Mouse (Mus musculus): Measurements from ENCODE around the gene Fam168a. TPM values are rescaled to one million over a fixed set of nuclear protein-coding genes. Genes with fewer than 3 reads are reported as not detected.
A peak's percentile ranks its signal among the peaks of the same experiment; 100 is the strongest.
"Not testable (repeated sequence)": the region's sequence is repeated elsewhere in the genome, so short reads cannot be mapped to it uniquely, and the experiment has no call there.

The Fam168a gene
- polyA plus RNA-seq, 1 experiment = 11.3 TPM

DNA sequence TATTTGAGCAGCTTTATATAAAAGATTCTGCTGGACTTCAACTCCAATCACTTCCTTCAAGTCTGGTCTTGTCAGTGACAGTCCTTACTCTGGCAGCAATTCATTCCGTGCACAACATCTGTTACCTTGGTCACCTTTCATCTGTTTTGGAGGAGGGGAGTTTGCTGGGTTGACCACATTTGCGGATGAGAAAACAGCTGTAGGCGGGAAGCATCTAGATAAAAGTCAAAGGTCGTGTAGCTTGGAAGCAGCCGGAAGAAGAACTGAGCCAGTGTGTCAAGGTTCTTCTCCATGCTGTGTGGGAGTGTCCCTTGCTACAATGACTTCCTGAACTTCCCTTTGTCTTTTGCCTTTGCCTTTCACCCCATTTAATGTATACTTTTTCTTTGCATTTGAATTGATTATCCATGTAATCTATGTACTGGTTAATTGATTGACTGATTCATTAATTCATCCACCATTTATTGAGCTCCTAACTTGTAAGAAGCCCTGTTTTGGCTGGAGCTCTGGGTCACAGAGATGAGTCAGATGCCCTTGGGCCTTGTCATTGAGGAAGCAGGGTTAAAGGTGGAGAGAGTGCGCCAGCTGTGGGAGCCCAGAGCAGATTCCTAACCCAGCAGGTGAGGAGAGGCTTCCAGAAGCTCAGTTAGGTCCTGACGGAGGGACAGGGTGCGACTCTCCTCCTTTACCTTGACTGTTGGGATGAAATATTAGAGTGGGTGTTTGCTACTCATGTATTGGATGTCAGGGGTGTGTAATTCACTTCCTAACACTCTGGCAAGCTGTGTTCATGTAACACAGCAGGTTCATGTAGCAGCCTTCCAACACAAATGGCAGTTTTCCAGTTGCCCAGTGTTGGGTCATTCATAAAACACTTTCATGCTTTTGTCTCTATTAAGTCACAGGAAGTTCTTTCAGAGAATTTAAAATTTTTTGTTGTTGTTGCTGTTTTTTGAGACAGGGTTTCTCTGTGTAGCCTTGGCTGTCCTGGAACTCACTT, 6.4 kb upstream of the Fam168a start:
- peak; percentile 48 for DNase-seq (ENCODE audit: low read depth, low spot score)
- 42% methylated on average over 8 of the region's 8 CpGs for WGBS

DNA sequence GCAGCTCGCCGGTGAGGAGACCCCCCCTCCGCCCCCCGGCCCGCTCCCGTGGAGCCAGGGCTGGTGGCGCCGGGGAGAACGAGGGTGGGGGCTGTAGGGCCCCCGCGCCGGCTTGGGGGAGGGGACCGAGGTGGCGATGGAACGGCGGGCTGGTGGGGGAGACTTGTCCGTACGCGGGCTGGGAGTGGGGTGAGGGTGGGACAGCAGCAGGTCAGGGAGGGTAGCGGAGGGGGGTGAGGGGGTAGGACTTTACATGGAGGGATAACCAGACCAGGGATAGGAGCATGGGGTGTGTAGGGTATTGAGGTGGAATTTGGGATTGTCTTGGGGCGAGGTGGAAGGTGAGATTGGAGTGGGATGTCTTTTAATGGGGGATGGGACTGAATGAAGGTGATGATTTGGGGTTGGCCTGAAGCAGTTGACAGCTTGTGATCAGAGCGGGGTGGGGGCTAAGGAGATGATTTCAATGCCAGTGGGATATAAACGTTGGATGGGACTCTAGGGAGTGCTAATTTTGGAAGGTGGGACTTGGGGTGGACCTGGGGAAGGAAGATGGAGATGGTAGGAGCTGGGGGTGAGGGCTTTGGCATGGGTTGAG, 547 bp downstream of the Fam168a start:
- no peak for DNase-seq (ENCODE audit: low read depth, low spot score)
- WGBS = 3% methylated on average over 23 of the region's 23 CpGs

DNA sequence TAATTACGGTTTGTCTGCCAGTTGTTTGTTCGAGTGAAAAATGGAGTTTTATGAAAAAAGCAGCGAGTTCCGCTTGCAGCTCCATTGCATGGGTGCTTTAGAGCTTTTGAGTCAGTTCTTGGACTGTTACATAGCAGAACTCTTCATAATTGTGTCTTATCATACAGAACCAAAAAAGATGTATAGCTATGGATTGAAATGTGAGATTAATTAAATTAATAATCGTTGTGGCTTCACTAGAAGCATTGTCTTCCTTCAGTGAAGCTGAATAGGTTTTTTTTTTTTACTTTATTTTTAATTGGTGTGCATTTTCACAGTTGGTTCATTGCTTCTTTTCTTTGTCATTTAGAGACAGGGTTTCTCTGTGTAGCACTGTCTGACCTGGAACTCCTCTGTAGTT, 12.3 kb downstream of the Fam168a start:
- DNase-seq (ENCODE audit: low read depth, low spot score) = no peak
- 96% methylated on average over 5 of the region's 5 CpGs for WGBS

DNA sequence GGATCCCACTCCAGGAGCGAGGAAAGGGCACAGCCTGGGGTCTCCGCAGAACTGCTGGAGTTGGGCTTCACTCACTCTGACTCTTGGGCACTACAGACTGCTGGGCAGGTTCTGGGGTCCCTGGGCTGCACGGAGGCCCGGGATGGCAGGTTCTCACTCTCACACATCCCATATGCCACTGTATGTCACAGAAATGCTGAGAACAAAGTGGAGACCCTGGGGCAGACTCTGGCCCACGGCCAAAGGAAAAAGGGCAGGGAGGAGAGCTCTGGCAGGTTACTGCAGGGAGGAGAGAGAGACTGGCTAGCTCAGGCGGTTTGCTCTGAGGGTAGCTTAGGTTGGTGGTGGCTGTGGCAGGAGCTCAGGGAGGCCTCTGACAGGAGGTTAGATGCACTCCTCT, 15.8 kb downstream of the Fam168a start:
- DNase-seq (ENCODE audit: low read depth, low spot score) = no peak
- WGBS = 88% methylated on average over 5 of the region's 6 CpGs

DNA sequence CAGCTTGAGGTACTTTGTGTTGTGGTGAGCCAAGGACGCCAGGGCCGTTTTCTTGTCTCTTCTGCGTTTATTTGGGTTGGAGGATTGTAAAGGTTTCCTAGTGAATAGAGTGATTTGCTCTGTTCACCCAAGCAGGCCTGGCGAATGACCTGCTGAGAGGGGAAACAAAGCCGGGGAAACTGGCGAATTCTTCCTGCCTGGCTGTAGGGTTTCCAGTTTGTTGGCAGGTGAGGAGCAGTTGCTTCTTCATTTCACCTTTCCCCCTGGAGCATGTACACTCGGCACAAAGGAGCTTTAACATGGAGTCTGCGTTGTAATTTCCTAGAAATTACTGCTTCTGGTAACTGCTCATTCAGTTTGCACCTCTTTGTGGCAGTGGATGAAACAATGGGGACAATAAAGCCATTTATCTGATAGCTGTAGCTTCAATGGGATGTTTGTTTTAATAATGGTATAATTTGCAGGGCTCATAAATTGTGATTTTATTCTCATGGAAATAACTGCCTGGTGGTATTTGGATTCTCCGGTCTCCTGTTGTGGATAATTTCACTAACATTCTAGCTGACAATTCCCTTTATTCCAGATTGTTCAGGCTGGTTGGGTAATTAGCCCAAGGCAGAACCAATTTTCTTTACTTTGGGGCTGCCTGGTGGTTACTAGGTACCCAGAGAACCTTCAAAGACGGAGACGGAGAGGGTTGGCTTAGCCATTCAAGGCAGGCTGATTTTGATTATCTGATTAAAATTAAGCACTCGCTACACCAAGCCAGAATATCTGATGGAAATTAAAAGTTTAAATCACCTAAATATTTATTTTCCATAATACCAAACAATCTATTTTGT, 17.2 kb downstream of the Fam168a start:
- WGBS = 82% methylated on average over 12 of the region's 12 CpGs
- no peak for DNase-seq (ENCODE audit: low read depth, low spot score)

DNA sequence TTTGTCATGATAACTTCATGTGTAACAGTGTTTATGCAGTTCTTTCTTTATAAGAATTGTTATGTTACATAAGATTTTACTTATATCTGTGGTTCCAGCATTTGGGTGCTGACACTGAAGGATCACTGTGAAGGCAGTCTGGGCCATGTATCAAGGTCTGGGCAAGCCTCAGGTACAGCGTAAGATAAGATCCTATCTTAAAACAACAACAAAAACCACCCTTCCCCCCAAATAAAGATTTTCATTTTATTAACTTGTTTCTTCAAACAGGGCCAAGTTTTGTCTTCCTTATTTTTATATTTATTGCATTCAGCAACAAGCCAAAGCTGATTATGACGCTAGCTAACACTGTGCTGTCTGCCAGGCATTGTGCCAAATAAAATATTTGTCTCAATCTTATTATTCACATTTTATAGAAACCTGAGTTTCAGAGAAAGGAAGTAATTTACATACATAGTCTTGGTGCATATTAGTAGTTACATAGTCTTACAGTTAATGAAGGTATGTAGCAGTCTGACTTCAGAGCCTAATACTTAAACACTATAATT, 21.2 kb downstream of the Fam168a start:
- DNase-seq (ENCODE audit: low read depth, low spot score) = no peak
- 32% methylated on average over 2 of the region's 2 CpGs for WGBS

DNA sequence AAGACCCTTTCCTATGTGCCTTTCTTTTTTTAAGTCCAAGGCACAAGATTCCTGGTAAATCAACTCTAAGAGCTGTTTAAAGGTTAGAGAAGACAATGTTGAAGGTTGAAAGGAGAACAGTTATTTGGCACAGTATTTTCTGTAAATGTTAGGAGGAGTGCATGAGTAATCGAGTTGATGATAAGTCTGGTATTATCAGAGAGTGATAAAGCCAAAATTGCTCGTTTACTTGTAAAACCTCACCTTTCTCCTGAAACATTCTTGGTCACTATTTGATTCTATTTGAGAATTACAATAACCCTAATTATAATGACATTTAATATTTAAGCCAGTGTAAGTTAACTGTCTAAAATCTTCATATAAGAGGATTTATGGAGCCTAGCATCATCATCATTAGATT, 23.3 kb downstream of the Fam168a start:
- DNase-seq (ENCODE audit: low read depth, low spot score) = no peak
- 47% methylated on average over 2 of the region's 2 CpGs for WGBS

DNA sequence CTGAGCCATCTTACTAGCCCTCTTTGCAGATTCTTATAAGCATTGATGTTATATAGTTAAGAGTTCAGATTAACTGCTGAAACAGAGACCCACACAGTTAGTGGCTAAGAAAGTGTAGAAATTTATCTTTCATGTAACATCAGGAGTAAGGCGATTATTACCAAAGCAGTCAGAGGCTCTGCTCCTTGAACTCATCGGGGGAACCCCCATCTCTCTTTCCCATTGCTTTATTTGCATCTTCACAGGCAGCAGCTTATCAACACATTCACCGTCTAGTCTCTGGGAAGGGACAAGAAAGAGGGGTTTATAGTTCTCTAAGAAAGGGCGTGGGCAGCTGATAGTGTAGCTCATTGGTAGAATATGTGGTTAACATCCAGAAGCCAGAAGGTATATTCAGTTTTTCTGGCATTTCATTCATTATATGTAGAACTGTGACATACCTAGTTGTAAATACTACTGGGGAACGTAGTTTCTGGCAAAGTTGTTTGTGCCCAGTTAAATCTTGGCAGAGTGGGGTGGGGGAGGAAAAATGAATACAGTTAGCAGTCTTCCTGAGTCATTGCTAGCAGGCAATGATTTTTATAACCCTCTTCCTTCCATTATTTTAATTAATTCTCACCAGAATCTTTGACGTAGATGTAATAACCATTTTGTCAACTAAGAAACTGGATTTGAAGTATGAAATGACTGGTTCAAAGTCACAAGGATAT, 26.1 kb downstream of the Fam168a start:
- 36% methylated on average over 6 of the region's 6 CpGs for WGBS

DNA sequence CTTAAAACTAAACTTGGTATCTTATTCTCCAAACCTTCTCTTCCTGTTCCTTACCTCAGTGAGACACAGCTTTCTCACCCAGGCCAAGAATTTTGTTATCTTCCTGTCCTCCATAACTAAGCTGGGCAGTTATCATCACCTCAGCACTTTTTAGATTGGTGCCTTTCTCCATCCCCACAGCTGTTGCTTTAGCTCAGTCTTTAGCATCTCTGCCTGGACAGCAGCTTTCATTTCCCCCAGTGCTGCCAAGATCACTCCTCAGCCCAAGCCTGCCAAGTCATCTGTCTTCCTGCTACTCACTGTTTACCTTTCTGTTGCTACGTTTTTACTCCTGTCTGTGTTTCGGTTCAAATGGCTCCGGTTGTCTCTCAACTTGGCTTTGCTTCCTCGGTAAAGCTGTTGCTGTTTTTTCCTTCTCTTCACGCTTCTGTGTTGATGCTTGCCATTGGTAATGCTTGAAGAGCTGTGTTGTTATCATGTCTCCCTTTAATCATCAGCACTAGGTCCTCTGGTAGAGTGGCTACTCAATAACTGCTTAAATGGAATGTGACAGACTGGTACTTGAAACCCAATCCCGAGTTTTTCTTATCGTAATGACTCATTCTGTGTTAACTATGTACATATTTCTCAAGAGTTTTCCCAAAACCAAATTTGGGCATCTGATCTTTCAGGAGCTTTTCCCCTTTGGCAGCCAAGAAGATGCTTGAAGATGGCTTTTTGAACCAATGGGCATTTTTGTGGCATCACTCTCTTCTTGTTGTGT, 26.8 kb downstream of the Fam168a start:
- no peak for DNase-seq (ENCODE audit: low read depth, low spot score)
- 12% methylated on average over 7 of the region's 7 CpGs for WGBS

More for the DNA sequence above, 26.1 kb downstream of the Fam168a start:
- DNase-seq (ENCODE audit: low read depth, low spot score) = no peak

DNA sequence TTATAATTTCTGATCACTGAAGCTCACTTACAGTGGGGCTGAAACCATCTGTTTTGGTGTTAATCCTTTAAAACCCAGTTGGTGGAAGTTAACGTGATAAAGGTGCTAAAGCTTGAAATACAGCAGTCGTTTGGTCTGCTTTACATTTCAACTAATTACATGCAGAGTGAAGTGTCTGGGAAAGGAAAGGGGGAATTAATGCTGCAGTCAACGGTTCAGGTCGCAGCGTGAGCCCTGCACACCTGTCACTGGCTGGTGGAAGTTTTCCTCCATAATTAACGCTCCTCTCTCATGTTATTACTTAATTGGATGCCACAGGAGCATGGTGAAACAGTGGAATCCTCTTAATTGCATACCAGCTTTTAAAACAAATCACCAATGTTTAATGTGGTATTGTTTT, 27.8 kb downstream of the Fam168a start:
- no peak for DNase-seq (ENCODE audit: low read depth, low spot score)
- WGBS = 74% methylated on average over 6 of the region's 6 CpGs

DNA sequence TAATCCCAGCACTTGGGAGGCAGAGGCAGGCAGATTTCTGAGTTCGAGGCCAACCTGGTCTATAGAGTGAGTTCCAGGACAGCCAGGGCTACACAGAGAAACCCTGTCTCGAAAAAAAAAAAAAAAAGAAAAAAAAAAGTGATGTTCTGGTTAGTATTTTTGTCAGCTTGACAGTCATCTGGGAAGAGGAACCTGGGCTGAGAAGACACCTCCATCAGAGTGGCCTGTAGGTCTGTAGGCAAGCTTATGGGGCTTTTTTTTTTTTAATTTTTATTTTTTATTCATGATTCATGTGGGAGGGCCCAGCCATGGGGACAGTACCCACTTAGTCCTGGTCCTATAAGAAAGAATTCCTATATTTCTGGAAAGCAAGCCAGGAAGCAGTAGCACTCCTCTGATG, 28.5 kb downstream of the Fam168a start:
- WGBS = 66% methylated on average over 2 of the region's 2 CpGs
- DNase-seq (ENCODE audit: low read depth, low spot score) = not testable (repeated sequence)

DNA sequence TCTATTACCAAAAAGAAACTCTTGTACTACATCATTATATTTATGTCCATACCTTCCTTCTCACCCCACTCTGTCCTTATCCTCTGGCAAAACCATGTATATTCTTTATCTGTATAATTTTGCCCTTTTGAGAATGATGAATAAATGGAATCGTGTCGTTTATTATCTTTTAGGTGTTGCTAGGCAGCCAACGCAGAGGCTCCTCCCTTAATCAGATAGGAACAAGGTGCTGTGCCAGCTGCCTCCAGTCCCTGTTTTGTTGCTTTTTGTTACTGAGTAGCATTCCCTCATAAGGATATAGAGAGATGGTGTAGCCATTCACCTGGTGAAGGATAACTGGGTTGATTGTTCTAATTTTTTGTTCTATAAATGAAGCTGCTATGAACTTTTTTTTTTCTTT, 29.7 kb downstream of the Fam168a start:
- 43% methylated on average over 3 of the region's 3 CpGs for WGBS
- DNase-seq (ENCODE audit: low read depth, low spot score) = no peak

DNA sequence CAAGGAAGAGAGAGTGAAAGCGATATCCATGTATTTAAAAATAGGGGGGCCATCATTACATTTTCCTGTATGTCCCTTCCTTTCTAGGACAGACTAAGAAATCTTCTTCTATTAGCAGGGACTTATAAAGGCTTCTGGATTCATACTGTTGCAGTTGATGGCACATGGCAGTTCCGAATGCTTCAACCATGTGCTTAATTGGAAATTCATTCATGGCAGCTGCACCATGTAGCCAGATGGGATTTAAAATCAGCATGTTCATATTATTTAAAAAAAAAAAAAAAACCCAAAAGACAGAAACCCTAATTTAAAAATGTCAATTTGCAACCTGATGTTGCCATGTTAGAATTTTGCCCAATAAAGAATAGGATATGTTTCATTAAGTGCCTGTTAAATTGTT, 37.9 kb downstream of the Fam168a start:
- no peak for DNase-seq (ENCODE audit: low read depth, low spot score)
- WGBS = 89% methylated on average over 2 of the region's 2 CpGs

DNA sequence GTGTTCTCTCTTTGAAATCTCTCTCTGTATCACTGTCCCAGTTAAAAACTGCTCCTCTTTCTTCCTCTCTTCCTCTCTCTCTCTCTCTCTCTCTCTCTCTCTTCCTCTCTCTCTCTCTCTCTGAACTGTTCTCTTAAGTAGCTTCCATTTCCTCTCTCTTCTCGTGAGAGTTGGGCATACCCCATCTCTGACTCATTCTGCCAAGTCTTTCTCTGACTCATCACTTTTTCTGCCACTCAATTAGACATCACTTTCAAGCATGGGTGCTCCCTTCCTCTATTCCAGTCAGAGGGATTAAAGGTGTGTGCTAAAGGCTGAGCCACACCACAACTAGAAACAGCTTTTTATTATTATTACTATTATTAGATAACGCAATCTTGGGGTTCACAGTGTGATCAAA, 43.7 kb downstream of the Fam168a start:
- WGBS = 63% methylated on average over 2 of the region's 2 CpGs
- DNase-seq (ENCODE audit: low read depth, low spot score) = no peak

DNA sequence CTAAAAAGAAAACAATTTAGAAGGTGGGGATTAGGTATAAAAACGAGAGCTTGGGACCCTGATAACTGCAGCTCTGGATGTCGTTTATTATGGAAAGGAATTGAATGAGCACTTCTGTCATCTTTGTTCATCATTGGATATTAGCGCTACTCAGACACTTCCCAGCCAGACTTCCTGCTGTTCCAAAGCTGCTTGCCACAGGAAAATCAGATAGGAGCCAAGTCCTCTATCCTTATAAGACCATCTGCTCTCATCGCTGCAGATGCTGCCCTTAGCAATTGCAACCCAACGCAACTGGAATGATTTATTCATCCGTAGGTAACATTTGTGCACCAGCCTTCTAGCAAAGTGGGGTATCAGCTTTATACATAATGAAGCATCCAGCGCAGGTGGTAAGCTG, 52.3 kb downstream of the Fam168a start:
- 91% methylated on average over 7 of the region's 7 CpGs for WGBS
- DNase-seq (ENCODE audit: low read depth, low spot score) = no peak

DNA sequence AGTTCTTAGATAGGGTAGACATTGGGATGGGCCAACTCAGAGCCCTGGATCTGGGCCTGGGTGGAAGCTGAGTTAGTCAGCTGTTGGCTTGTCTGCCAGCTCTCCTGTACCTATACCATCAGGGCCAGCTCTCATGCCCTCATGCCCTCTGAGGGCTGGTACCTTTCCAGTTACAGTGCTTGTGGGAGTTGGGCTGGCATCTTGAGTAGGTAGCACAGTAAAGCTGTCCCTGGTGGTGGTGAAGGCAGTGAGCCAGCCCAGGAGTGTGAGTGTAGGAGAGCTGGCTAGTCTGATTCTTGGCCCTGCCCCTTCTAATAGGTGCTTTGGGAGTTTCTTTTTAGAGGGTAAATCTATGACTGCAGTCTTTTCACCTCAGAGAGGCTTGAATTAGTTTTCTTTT, 56.3 kb downstream of the Fam168a start:
- no peak for DNase-seq (ENCODE audit: low read depth, low spot score)

DNA sequence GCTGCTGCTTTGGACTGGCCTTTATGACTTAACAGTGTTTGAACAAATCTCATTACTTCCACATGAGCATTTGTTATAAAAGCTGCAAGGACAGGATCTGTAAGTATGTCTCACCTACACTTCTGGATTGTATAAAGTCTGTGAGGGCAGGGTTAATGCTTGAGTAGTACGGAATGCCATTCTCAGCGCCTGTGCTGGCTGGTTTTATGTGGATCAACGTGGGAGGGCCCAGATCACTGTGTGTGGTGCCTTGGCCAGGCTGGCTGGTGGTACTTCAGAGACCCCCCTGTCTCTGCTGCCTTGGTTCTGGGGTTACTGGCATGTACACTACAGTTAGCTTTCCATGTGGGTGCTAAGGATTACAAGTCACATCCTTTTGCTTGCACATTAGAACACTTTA, 61.1 kb downstream of the Fam168a start:
- WGBS = 22% methylated on average over 3 of the region's 3 CpGs
- peak; percentile 29 for DNase-seq (ENCODE audit: low read depth, low spot score)

DNA sequence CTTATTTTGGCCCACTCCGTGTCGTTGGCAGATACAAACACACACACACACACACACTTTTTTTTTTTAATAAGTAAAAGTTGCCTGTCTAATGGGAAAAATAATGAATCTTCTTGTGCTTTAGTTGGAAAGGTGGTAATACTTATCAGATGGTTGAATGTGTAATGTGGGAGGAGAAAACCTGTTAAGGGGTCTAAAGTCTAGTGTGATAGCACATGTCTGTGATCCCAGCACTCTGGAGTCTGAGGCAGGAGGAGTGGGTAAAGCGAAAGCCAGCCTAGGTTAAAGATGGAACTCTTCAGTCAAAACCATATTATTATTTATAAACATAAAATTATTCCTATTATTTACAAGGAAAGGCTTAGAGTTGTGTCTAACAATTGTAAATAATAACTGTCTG, 61.6 kb downstream of the Fam168a start:
- WGBS = 80% methylated on average over 3 of the region's 3 CpGs
- DNase-seq (ENCODE audit: low read depth, low spot score) = no peak

Measured in large intestine, adult 2 months (tissue).